Mouse (Mus musculus) kidney, postnatal 0 days (tissue): Measurements from ENCODE around the gene Mdfic. TPM values are rescaled to one million over a fixed set of nuclear protein-coding genes. Genes with fewer than 3 reads are reported as not detected.

Experiments
- ATAC-seq: fragments of 200-750 bp; cut with Nextera tagmentation; replicated peaks from 2 replicates; pipeline ENCODE4 v1.8.0; 2017; ENCODE audit warnings: low read depth, moderate number of reproducible peaks, moderate TSS enrichment, moderate library complexity; ENCODE audit not compliant: low FRiP score
- DNase-seq: peaks from one replicate; pipeline ENCODE4 v3.0.0-alpha.2; 2016; ENCODE audit warnings: low spot score
- H3K27ac ChIP-seq: fragments of 300-500 bp; sonication (generic); 2 replicates; pipeline ENCODE4 v1.5.1; 2014; ENCODE audit warnings: mild to moderate bottlenecking
- H3K27me3 ChIP-seq: fragments of 300-500 bp; sonication (generic); 2 replicates; pipeline ENCODE4 v1.6.1; 2014; ENCODE audit warnings: low read length, mixed read lengths; ENCODE audit not compliant: insufficient read depth
- H3K36me3 ChIP-seq: fragments of 300-500 bp; sonication (generic); 2 replicates; pipeline ENCODE4 v1.6.1; 2014; ENCODE audit warnings: low read length, mixed read lengths; ENCODE audit not compliant: insufficient read depth
- H3K4me1 ChIP-seq: fragments of 300-500 bp; sonication (generic); replicated peaks from 2 replicates; pipeline ENCODE4 v1.6.1; 2014; ENCODE audit warnings: antibody characterized with exemption, low read length, mixed read lengths; ENCODE audit not compliant: insufficient read depth
- H3K4me2 ChIP-seq: fragments of 300-500 bp; sonication (generic); 2 replicates; pipeline ENCODE4 v1.6.1; 2014; ENCODE audit warnings: mild to moderate bottlenecking, low read length, moderate library complexity, mixed read lengths
- H3K4me3 ChIP-seq: fragments of 300-500 bp; sonication (generic); replicated peaks from 2 replicates; pipeline ENCODE4 v1.5.1; 2014; ENCODE audit warnings: low read depth, low read length
- H3K9ac ChIP-seq: fragments of 300-500 bp; sonication (generic); 2 replicates; pipeline ENCODE4 v1.6.1; 2014; ENCODE audit warnings: low read depth, low read length
- H3K9me3 ChIP-seq: fragments of 300-500 bp; sonication (generic); replicated peaks from 2 replicates; pipeline ENCODE4 v1.6.1; 2016; ENCODE audit warnings: low read length, inconsistent platforms, mixed read lengths
- CTCF ChIP-seq: IDR thresholded peaks from 2 replicates; pipeline ENCODE4 v1.5.1; 2016; ENCODE audit warnings: antibody characterized with exemption, low read depth, mild to moderate bottlenecking, moderate library complexity
- WGBS: fragments of 180-500 bp; shearing (Covaris S2); extraction: QIAGEN DNeasy Blood & Tissue Kit; methylation state at CpG from one replicate; pipeline ENCODE4 v1.1.7; 2014; 5-methylcytosine and 5-hydroxymethylcytosine counted together
- polyA plus RNA-seq: library from polyadenylated mRNA; unstranded; fragments of >200 nt; fragmentation: Nextera tagmentation; extraction: Ambion mirVana; gene quantifications from 2 replicates; pipeline ENCODE4 v1.2.1, GENCODE M21; 2015

Mdfic gene
- polyA plus RNA-seq, 1 experiment from 2014 or later = 4.4 TPM

- 58% methylated on average over 8 of the region's 8 CpGs for WGBS
- ATAC-seq (no peak), DNase-seq (no peak)
- TF ChIP-seq CTCF = no peak
- H3K36me3 ChIP-seq = no peaks in the 10 kb centered on the region
- no peak overlapping the region for H3K27ac ChIP-seq
- H3K4me2 ChIP-seq = no peak overlapping the region
- no peaks in the 10 kb centered on the region for H3K4me1 ChIP-seq
- H3K9me3 ChIP-seq = no peaks in the 10 kb centered on the region
- H3K4me3 ChIP-seq = no peak overlapping the region
- no peak overlapping the region for H3K9ac ChIP-seq
- H3K27me3 ChIP-seq = no peaks in the 10 kb centered on the region
Observed at GRCm38 (mm10) chr6:15737312-15737911, 17.0 kb downstream of the Mdfic start.

GRCm38 (mm10) chr6:15738331-15738943, 18.0 kb downstream of the Mdfic start:
- 47% methylated on average over 5 of the region's 5 CpGs for WGBS
- Histone ChIP-seq H3K4me3 (no peak overlapping the region), H3K9me3 (no peaks in the 10 kb centered on the region), H3K4me2 (no peak overlapping the region), H3K9ac (no peak overlapping the region), H3K27me3 (no peaks in the 10 kb centered on the region), H3K36me3 (no peaks in the 10 kb centered on the region), H3K27ac (no peak overlapping the region), H3K4me1 (0 out of 2 replicates have a peak, but pooled peaks cover 7% of the 10 kb centered on the region)
- TF ChIP-seq CTCF = no peak
- DNase-seq (no peak), ATAC-seq (peak; percentile 36; the same call in 1 of the 2 replicates)

GRCm38 (mm10) chr6:15739132-15739531, 18.7 kb downstream of the Mdfic start:
- DNase-seq = no peak
- 0 out of 2 replicates have a peak, but pooled peaks cover 7% of the 10 kb centered on the region for H3K4me1 ChIP-seq
- no peaks in the 10 kb centered on the region for H3K9me3 ChIP-seq
- no peak overlapping the region for H3K4me2 ChIP-seq
- H3K27me3 ChIP-seq = no peaks in the 10 kb centered on the region
- no peak overlapping the region for H3K4me3 ChIP-seq
- no peak overlapping the region for H3K9ac ChIP-seq
- H3K27ac ChIP-seq = no peak overlapping the region
- 79% methylated on average over 3 of the region's 3 CpGs for WGBS
- no peaks in the 10 kb centered on the region for H3K36me3 ChIP-seq
- ATAC-seq = no peak
- TF ChIP-seq CTCF = no peak

GRCm38 (mm10) chr6:15742591-15743149, 22.2 kb downstream of the Mdfic start:
- ATAC-seq (no peak), DNase-seq (no peak)
- Histone ChIP-seq H3K4me1 (0 out of 2 replicates have a peak, but pooled peaks cover 7% of the 10 kb centered on the region), H3K9ac (no peak overlapping the region), H3K4me3 (no peak overlapping the region), H3K36me3 (no peaks in the 10 kb centered on the region), H3K9me3 (no peaks in the 10 kb centered on the region), H3K27ac (peak overlapping the region; percentile 60; the same call in 1 of the 2 replicates), H3K27me3 (no peaks in the 10 kb centered on the region), H3K4me2 (no peak overlapping the region)
- WGBS = 63% methylated on average over 6 of the region's 6 CpGs
- TF ChIP-seq CTCF = no peak

GRCm38 (mm10) chr6:15743291-15743792, 22.9 kb downstream of the Mdfic start:
- H3K27ac ChIP-seq = peak overlapping the region; percentile 60; the same call in 1 of the 2 replicates
- no peak overlapping the region for H3K4me3 ChIP-seq
- 0 out of 2 replicates have a peak, but pooled peaks cover 7% of the 10 kb centered on the region for H3K4me1 ChIP-seq
- no peaks in the 10 kb centered on the region for H3K36me3 ChIP-seq
- DNase-seq (peak; percentile 57), ATAC-seq (no peak)
- H3K9ac ChIP-seq = no peak overlapping the region
- H3K9me3 ChIP-seq = no peaks in the 10 kb centered on the region
- no peaks in the 10 kb centered on the region for H3K27me3 ChIP-seq
- no peak overlapping the region for H3K4me2 ChIP-seq
- 57% methylated on average over 8 of the region's 8 CpGs for WGBS
- TF ChIP-seq CTCF = no peak

- Histone ChIP-seq H3K4me1 (0 out of 2 replicates have a peak, but pooled peaks cover 7% of the 10 kb centered on the region), H3K4me3 (no peak overlapping the region), H3K4me2 (no peak overlapping the region), H3K36me3 (no peaks in the 10 kb centered on the region), H3K9me3 (no peaks in the 10 kb centered on the region), H3K9ac (no peak overlapping the region), H3K27me3 (no peaks in the 10 kb centered on the region), H3K27ac (peak overlapping the region; percentile 60; the same call in 1 of the 2 replicates)
- WGBS = 63% methylated on average over 6 of the region's 6 CpGs
- DNase-seq (peak; percentile 68), ATAC-seq (no peak)
- no peak for TF ChIP-seq CTCF
Observed at GRCm38 (mm10) chr6:15743793-15744192, 23.3 kb downstream of the Mdfic start.
